Mouse (Mus musculus): ENCODE results near the gene Dcps. TPM values are rescaled to one million over a fixed set of nuclear protein-coding genes. Genes with fewer than 3 reads are reported as not detected.
A peak's percentile ranks its signal among the peaks of the same experiment; 100 is the strongest.

The Dcps gene
- polyA plus RNA-seq (2015; fragmentation: Nextera tagmentation; extraction: Ambion mirVana), result 73.5 and 74.4 TPM in 2 replicates

GRCm38 (mm10) chr9:35175251-35176123, at the start of gene Dcps:
TSS of gene Dcps (minus strand) at chr9:35176061.
- H3K27ac ChIP-seq (ENCODE audit: low read depth, low read length), result peak within 1 kb of the TSS; percentile 84
- peak within 1 kb of the TSS; percentile 56 for H3K4me3 ChIP-seq (ENCODE audit: low read length)
- peak; percentile 98 for ATAC-seq
- no peaks in the 10 kb centered on the region for H3K36me3 ChIP-seq (ENCODE audit: control insufficient read depth, insufficient read depth, low read length)
- WGBS, result under 1% methylated on average over 38 of the region's 38 CpGs
- H3K9me3 ChIP-seq (ENCODE audit: control insufficient read depth, low read length), result no peaks in the 10 kb centered on the region
- H3K4me1 ChIP-seq (ENCODE audit: control insufficient read depth, insufficient read depth, low read depth, low read length), result peaks cover 12% of the 10 kb centered on the region
- H3K27me3 ChIP-seq (replicated peaks; ENCODE audit: control insufficient read depth, insufficient read depth, low read length), result no peaks in the 10 kb centered on the region
- peak within 1 kb of the TSS; percentile 69 for H3K9ac ChIP-seq (ENCODE audit: low read depth, low read length)
- peak within 1 kb of the TSS; percentile 86 for H3K4me2 ChIP-seq (ENCODE audit: low read length)

DNA sequence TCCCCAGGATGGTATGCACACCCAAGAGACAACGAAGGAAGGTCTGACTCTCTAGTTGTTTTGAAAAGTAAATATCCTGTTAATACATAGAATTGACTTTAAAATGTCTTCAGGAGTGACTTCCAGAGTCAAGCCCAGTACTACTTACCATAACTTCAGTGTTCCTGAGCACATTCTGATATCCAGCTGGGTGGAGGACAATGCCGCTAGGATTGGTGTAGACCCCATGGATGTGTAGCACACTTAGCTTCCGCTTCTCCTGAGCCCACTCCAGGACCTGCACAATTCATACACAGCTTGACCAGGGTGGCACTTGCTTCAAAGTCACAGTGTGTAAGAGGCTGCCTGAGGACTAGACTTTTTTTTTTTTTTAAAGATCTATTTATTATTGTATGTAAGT, 47.6 kb upstream of the Dcps start:
- peaks cover 20% of the 10 kb centered on the region for H3K36me3 ChIP-seq (ENCODE audit: control insufficient read depth, insufficient read depth, low read length)
- no peak overlapping the region for H3K27ac ChIP-seq (ENCODE audit: low read depth, low read length)
- no peak overlapping the region for H3K9ac ChIP-seq (ENCODE audit: low read depth, low read length)
- no peak overlapping the region for H3K4me2 ChIP-seq (ENCODE audit: low read length)
- ATAC-seq, result no peak
- no peaks in the 10 kb centered on the region for H3K27me3 ChIP-seq (replicated peaks; ENCODE audit: control insufficient read depth, insufficient read depth, low read length)
- no peaks in the 10 kb centered on the region for H3K9me3 ChIP-seq (ENCODE audit: control insufficient read depth, low read length)
- no peak overlapping the region for H3K4me3 ChIP-seq (ENCODE audit: low read length)
- WGBS, result 94% methylated on average over 3 of the region's 3 CpGs
- H3K4me1 ChIP-seq (ENCODE audit: control insufficient read depth, insufficient read depth, low read depth, low read length), result no peaks in the 10 kb centered on the region

GRCm38 (mm10) chr9:35217963-35218362, 42.1 kb upstream of the Dcps start:
- Histone ChIP-seq H3K27ac (ENCODE audit: low read depth, low read length) (no peak overlapping the region), H3K9me3 (ENCODE audit: control insufficient read depth, low read length) (no peaks in the 10 kb centered on the region), H3K4me2 (ENCODE audit: low read length) (no peak overlapping the region), H3K4me1 (ENCODE audit: control insufficient read depth, insufficient read depth, low read depth, low read length) (no peaks in the 10 kb centered on the region), H3K9ac (ENCODE audit: low read depth, low read length) (no peak overlapping the region), H3K36me3 (ENCODE audit: control insufficient read depth, insufficient read depth, low read length) (peaks cover 43% of the 10 kb centered on the region), H3K4me3 (ENCODE audit: low read length) (no peak overlapping the region), H3K27me3 (replicated peaks; ENCODE audit: control insufficient read depth, insufficient read depth, low read length) (no peaks in the 10 kb centered on the region)
- ATAC-seq, result no peak
- 83% methylated on average over 1 of the region's 1 CpGs for WGBS

- Histone ChIP-seq H3K27ac (ENCODE audit: low read depth, low read length) (peak overlapping the region; percentile 55), H3K4me2 (ENCODE audit: low read length) (peak overlapping the region; percentile 78), H3K9me3 (ENCODE audit: control insufficient read depth, low read length) (no peaks in the 10 kb centered on the region), H3K4me3 (ENCODE audit: low read length) (peak overlapping the region; percentile 90), H3K4me1 (ENCODE audit: control insufficient read depth, insufficient read depth, low read depth, low read length) (peaks cover 16% of the 10 kb centered on the region), H3K36me3 (ENCODE audit: control insufficient read depth, insufficient read depth, low read length) (peaks cover 23% of the 10 kb centered on the region), H3K27me3 (replicated peaks; ENCODE audit: control insufficient read depth, insufficient read depth, low read length) (no peaks in the 10 kb centered on the region), H3K9ac (ENCODE audit: low read depth, low read length) (peak overlapping the region; percentile 85)
- WGBS, result 36% methylated on average over 26 of the region's 26 CpGs
- ATAC-seq, result no peak
Measured at GRCm38 (mm10) chr9:35211573-35212511, 36.0 kb upstream of the Dcps start.

DNA sequence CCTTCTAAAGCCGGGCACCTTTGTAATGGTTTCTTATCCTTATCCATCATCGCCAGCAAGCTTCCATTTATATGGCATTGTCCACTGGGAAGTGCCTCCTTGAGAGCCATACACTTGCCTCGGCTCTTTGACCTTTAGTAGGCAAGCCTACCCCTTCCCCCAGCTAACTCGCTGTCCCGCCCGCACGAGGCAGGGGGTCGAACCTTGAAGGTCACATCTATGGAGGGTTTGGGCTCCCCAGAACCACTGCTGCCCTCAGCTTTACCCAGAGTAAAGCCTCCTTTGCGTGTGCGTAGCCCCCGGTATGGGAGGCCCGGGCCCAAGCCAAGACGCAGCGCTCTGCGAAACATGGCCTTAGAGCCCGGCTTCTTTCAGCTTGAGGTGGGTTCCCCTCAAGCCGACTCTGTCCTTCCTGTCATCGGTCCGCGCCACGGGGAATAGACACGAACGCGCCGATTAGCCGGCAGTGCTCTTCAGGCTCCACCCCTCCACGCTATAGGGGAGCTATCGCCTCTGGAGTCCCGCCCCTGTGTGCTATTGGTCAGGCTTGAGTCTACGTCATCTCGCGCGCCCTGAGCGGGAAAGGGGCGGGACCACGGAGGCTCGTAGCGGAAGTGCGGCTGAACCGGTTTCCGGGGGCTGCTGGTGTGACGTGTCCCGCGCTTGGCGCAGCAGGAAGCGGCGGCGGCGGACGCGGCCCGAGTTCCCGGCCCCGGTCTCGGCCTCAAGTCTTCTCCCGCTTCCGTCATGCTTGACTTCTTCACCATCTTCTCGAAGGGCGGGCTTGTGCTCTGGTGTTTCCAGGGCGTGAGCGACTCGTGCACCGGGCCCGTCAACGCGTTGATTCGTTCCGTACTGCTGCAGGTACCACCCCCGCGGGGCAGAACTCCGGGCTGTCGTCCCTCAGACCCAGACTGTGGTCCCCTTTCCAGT, 34.9 kb upstream of the Dcps start, which contains the start of gene Foxred1:
Gene Foxred1 (minus strand): TSS at position 514 of the 933 bp plus-strand sequence.
- no peaks in the 10 kb centered on the region for H3K9me3 ChIP-seq (ENCODE audit: control insufficient read depth, low read length)
- peak; percentile 100 for ATAC-seq
- H3K27ac ChIP-seq (ENCODE audit: low read depth, low read length), result peak within 1 kb of the TSS; percentile 95
- H3K36me3 ChIP-seq (ENCODE audit: control insufficient read depth, insufficient read depth, low read length), result peaks cover 32% of the 10 kb centered on the region
- WGBS, result under 1% methylated on average over 69 of the region's 72 CpGs
- peak within 1 kb of the TSS; percentile 89 for H3K9ac ChIP-seq (ENCODE audit: low read depth, low read length)
- H3K27me3 ChIP-seq (replicated peaks; ENCODE audit: control insufficient read depth, insufficient read depth, low read length), result no peaks in the 10 kb centered on the region
- peaks cover 16% of the 10 kb centered on the region for H3K4me1 ChIP-seq (ENCODE audit: control insufficient read depth, insufficient read depth, low read depth, low read length)
- peak within 1 kb of the TSS; percentile 90 for H3K4me3 ChIP-seq (ENCODE audit: low read length)
- H3K4me2 ChIP-seq (ENCODE audit: low read length), result peak within 1 kb of the TSS; percentile 89

- Histone ChIP-seq H3K36me3 (ENCODE audit: control insufficient read depth, insufficient read depth, low read length) (peaks cover 20% of the 10 kb centered on the region), H3K4me1 (ENCODE audit: control insufficient read depth, insufficient read depth, low read depth, low read length) (peaks cover 9% of the 10 kb centered on the region), H3K4me2 (ENCODE audit: low read length) (no peak overlapping the region), H3K4me3 (ENCODE audit: low read length) (no peak overlapping the region), H3K9ac (ENCODE audit: low read depth, low read length) (no peak overlapping the region), H3K27me3 (replicated peaks; ENCODE audit: control insufficient read depth, insufficient read depth, low read length) (no peaks in the 10 kb centered on the region), H3K27ac (ENCODE audit: low read depth, low read length) (no peak overlapping the region), H3K9me3 (ENCODE audit: control insufficient read depth, low read length) (no peaks in the 10 kb centered on the region)
- WGBS, result 98% methylated on average over 2 of the region's 2 CpGs
- ATAC-seq, result no peak
Measured at GRCm38 (mm10) chr9:35204421-35204820, 28.6 kb upstream of the Dcps start.

- H3K4me3 ChIP-seq (ENCODE audit: low read length), result no peak overlapping the region
- no peak overlapping the region for H3K9ac ChIP-seq (ENCODE audit: low read depth, low read length)
- H3K4me2 ChIP-seq (ENCODE audit: low read length), result no peak overlapping the region
- ATAC-seq, result no peak
- no peaks in the 10 kb centered on the region for H3K27me3 ChIP-seq (replicated peaks; ENCODE audit: control insufficient read depth, insufficient read depth, low read length)
- no peak overlapping the region for H3K27ac ChIP-seq (ENCODE audit: low read depth, low read length)
- H3K4me1 ChIP-seq (ENCODE audit: control insufficient read depth, insufficient read depth, low read depth, low read length), result peaks cover 9% of the 10 kb centered on the region
- no peaks in the 10 kb centered on the region for H3K9me3 ChIP-seq (ENCODE audit: control insufficient read depth, low read length)
- peaks cover 20% of the 10 kb centered on the region for H3K36me3 ChIP-seq (ENCODE audit: control insufficient read depth, insufficient read depth, low read length)
- 81% methylated on average over 3 of the region's 3 CpGs for WGBS
Measured at GRCm38 (mm10) chr9:35203536-35203935, 27.7 kb upstream of the Dcps start.

DNA sequence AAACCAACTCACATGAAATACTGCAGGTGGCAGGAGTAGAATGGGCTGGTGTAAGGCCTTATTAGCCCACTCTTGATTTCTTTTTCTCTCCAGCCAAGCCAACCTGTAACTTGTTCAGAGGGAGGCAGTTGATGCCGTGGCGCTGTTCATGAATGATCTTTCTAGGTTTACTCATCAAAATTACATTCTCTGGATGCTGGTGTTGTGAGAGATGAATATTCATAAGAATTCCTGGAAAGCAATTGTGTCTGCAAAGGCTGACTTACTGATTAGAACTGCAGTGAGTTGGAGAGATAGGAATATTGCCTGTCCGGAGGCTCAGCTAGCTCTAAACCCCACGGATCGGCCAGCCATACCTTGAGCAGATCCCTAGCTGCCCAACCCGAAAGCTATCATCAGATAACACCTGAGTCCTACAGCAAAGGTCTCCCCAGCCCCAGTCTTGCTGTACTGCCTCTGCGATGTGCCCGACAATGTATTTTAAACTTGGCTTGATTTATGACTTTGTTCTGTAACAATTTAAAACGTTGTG, 24.7 kb upstream of the Dcps start:
- H3K27me3 ChIP-seq (replicated peaks; ENCODE audit: control insufficient read depth, insufficient read depth, low read length), result no peaks in the 10 kb centered on the region
- H3K27ac ChIP-seq (ENCODE audit: low read depth, low read length), result no peak overlapping the region
- peak overlapping the region; percentile 83 for H3K4me2 ChIP-seq (ENCODE audit: low read length)
- 56% methylated on average over 9 of the region's 9 CpGs for WGBS
- ATAC-seq, result no peak
- H3K36me3 ChIP-seq (ENCODE audit: control insufficient read depth, insufficient read depth, low read length), result peaks cover 4% of the 10 kb centered on the region
- H3K4me3 ChIP-seq (ENCODE audit: low read length), result peak overlapping the region; percentile 64
- peaks cover 9% of the 10 kb centered on the region for H3K4me1 ChIP-seq (ENCODE audit: control insufficient read depth, insufficient read depth, low read depth, low read length)
- H3K9ac ChIP-seq (ENCODE audit: low read depth, low read length), result peak overlapping the region; percentile 76
- H3K9me3 ChIP-seq (ENCODE audit: control insufficient read depth, low read length), result no peaks in the 10 kb centered on the region

All from hindbrain, embryonic 16.5 days (tissue).